Mouse (Mus musculus) forelimb bud, embryonic 11.5 days (tissue): ENCODE measurements around the gene Serinc2.
A peak's percentile ranks its signal among the peaks of the same experiment; 100 is the strongest.
"Not testable (repeated sequence)": the region's sequence is repeated elsewhere in the genome, so short reads cannot be mapped to it uniquely, and the experiment has no call there.

ENCODE experiments used
- DNase-seq: peaks from one replicate; pipeline ENCODE4 v3.0.0-alpha.2; 2012; ENCODE audit warnings: low read depth, low spot score

Gene Serinc2

DNA sequence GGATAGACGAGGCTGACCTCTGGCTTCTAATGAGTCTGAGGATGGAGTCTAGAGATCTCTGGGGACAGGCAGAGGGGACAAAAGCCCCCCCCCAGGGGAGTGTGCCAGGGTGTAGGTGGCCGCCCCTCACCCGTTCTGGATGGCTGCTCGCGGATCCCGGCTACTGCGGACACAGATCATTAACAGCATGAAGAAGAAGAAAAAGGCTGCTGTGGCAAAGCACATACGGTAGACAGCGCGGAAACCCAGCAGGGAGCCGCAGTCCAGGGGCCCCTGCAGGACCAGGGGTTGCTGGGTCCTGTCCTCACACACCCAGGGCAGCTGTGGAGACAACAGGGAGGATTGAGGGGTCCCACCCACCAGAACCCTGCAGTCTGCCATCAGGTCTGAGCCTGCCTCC, 14.9 kb downstream of the Serinc2 start:
- no peak for DNase-seq

DNA sequence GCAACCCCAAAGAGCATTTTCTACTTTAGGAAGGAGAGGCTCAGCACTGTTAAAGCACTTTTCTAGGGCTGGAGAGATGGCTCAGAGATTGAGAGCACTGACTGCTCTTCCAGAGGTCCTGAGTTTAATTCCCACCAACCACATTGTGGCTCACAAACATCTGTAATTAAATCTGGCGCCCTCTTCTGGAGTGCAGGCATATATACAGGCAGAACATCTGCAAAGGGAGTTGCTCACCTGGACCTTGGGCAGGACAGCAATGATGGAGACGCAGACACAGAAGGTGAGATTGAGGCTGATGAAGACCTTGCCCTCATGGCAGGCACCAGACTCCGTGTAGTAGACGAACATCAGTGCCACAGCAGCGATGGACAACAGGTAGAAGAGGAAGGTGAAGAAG, 18.6 kb downstream of the Serinc2 start:
- no peak for DNase-seq

- no peak for DNase-seq
These were observed 26.4 kb downstream of the Serinc2 start for GRCm38 (mm10) chr4:130252441-130253157.

DNA sequence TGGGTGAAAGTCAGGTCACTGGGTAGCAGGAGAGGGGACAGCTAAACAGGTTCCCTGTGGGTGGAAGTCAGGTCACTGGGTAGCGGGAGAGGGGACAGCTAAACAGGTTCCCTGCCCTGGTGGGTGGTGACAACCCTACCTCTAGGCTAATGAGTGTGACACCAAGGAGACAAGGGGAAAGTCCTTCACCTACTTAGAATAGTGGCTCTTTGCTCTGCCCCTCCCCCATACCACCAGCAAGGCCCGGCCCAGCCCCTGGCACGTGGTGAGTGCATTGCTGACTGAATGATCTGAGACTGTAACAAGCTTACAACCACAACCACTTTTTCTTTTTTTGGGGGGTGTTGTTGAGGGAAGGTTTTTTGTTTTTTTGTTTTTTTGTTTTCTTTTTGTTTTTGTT, 27.2 kb downstream of the Serinc2 start:
- DNase-seq: no peak

GRCm38 (mm10) chr4:130251172-130251705, 27.8 kb downstream of the Serinc2 start:
- DNase-seq: no peak

DNA sequence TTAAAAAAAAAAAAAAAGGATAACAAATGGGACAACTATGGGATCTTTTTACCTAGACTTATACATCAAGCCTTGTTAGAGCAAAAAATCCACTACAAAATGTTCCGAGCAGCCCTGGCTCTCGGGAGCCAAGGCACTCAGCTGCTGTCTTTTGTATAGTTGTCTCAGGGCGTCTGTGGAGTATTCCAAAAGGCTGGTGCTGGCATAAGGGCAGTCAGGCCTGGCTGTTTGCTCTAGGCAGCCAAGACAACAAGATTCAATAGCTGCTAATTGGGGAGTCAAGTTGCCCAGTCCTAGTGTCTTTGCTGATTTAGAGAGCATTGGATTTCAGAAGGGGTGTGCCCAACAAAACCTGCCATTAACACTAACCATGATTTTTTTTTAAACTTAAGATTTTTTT, 30.4 kb downstream of the Serinc2 start:
- no peak for DNase-seq

DNA sequence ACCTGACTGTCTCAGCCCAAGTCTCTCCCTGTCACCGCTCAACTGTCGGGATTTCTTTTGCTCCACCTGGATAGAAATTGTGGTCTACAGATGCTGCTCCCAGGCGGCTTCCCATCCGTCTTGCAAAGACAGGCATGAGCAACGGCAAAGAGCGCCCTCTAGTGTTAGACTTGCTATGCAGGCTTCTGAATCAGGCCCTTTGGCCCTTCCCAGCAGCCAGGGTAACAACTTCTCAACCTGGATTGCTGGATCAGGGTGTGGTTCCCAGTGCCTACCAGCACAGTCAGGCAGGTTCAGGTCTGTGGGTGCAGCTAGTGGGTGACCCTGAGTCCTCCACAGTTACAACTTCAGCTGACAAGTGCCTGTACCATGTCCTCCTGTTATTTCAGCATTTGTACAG, 32.9 kb downstream of the Serinc2 start:
- peak; percentile 81 for DNase-seq

- no peak for DNase-seq
These were observed 34.3 kb downstream of the Serinc2 start for GRCm38 (mm10) chr4:130244749-130245148.

- DNase-seq: not testable (repeated sequence)
These were observed 35.4 kb downstream of the Serinc2 start for GRCm38 (mm10) chr4:130243621-130244020.

DNA sequence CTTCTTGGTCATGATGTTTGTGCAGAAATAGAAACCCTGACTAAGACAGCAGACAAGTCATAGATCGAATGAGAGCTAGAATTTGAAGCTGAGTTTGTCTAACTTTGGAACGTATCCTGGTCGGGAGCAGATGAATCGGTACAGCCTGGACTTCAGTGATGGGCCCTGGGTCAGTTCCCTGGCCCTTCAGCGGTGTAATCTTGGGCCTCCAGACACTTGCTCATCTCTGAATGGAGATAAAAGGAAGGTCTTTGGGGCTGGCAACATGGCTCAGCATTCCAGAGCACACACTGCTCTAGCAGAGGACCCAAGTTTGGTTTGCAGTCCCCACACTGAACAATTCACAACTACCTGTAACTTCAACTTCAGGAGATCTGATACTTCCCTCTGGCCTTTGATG, 36.0 kb downstream of the Serinc2 start:
- no peak for DNase-seq

- DNase-seq: no peak
These were observed 38.3 kb downstream of the Serinc2 start for GRCm38 (mm10) chr4:130240695-130241094.

DNA sequence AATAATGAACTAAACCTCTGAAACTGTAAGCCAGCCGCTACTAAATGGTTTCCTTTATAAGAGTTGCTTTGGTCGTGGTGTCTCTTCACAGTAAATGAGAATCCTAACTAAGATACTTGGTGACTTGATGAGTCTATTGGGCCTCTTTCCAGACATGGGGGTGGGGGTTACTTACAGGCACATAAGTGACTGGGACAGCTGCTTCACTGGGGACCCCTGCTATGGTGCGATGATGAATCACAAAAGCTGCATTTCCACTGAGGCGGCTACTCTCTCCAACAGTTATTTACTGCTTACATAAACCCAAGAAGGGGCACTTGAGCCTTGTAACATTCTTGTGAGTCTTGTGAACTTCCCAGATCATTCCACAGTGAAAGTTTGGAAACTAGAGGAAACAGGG, 41.4 kb downstream of the Serinc2 start:
- no peak for DNase-seq

DNA sequence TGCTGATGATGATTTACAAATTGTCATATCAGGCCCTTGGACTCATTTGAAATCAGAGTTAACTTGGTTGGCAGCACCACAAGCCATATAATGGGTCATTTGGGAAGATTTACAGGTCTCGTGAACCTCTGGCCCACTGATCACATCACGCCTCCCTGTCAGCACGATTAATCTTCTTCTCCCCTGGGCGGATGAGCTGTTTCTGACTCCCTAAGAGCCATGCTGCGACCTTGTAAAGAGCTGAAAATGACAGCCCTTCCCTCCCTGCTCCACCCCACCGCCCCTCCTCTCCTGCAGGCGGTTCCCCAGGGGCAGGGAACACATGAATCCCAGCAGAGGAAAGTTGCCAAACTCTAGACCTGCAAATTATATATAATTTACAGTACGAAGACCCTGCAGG, 42.6 kb downstream of the Serinc2 start:
- DNase-seq: no peak

- DNase-seq: no peak
These were observed 54.9 kb downstream of the Serinc2 start for GRCm38 (mm10) chr4:130224071-130224470.

DNA sequence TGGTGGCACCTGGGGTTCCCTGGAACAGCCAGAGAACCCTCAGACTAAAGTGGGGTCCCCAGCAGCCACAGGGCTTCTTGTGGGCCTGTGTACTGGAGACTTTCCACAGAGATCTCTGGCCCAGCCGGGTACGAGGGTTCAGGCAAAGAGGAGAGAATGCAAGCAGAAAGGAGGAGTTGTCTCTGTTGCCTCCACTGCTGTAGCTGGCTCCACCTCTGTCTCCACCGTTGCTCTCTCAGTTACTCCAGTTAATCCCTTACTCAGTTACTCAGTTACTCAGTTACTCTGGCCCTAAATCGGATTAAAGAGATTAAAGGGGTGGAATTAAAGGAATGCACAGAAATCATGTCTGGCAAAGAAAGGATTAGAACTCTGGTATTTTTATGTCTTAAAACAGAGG, 56.8 kb downstream of the Serinc2 start, which contains the start of gene Gm853:
Gm853 (minus strand) TSS at position 223 of the 400 bp plus-strand sequence.
- no peak for DNase-seq

DNA sequence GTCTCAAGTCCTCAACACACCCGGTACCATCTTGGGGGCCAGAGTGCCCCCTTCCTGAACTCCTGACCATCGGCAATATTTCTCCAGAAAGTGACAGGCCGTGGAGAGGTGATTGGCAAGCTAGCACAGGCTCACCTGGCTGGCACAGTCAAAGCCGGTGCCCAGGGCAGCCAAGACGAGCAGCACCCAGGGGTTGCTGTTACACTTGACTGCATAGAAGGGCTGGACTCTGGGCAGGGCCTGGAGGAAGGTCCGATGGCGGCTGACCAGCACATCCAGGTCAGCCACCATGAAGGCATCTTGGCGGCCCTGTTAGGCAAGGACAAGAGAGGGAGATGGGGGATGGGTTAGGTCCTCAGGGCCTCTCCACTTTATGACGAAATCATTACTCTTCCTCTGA, 58.8 kb downstream of the Serinc2 start:
- no peak for DNase-seq

GRCm38 (mm10) chr4:130215392-130215791, 63.6 kb downstream of the Serinc2 start:
- DNase-seq: no peak

- no peak for DNase-seq
These were observed 65.1 kb downstream of the Serinc2 start for GRCm38 (mm10) chr4:130213857-130214256.

- no peak for DNase-seq
These were observed 65.8 kb downstream of the Serinc2 start for GRCm38 (mm10) chr4:130213197-130213596.

- DNase-seq: no peak
These were observed 66.6 kb downstream of the Serinc2 start for GRCm38 (mm10) chr4:130212421-130212820.

- no peak for DNase-seq
These were observed 67.1 kb downstream of the Serinc2 start for GRCm38 (mm10) chr4:130211870-130212269.
